Mouse (Mus musculus): ENCODE results near the gene Sqstm1. TPM values are rescaled to one million over a fixed set of nuclear protein-coding genes. Genes with fewer than 3 reads are reported as not detected.

Gene Sqstm1
- polyA plus RNA-seq, 1 experiment, result 43.2 TPM

DNA sequence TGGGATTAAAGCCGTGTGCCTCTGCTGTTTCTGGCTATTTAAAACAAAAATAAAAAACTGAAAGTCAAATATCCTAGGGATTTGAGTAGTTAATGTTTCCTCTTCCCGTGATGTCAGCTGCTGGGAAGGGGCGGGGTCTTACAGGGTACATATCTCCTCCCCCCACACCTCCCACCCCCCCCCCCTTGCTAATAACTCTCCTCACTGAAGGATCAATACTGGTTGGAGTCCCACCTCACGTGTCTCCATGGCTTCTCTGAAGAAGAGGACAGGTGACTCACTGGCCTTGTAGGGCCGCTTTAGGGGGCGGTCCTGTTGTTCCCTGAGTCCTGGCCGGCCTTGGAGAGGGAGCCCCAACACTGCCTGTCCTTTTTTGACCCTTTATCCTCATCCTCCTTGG lies 21.9 kb downstream of the Sqstm1 start:
- no peak for TF ChIP-seq POLR2A (IDR thresholded peaks at IDR 0.05; ENCODE audit: control insufficient read depth, low read depth, low read length)
- TF ChIP-seq CTCF (IDR thresholded peaks at IDR 0.05; ENCODE audit: control insufficient read depth, insufficient read depth, insufficient replicate concordance, low read depth, low read length), result no peak
- Histone ChIP-seq H3K27me3 (ENCODE audit: control insufficient read depth, insufficient read depth, low read length) (no peaks in the 10 kb centered on the region), H3K4me3 (ENCODE audit: control insufficient read depth, low read depth, low read length) (no peak overlapping the region), H3K27ac (ENCODE audit: control insufficient read depth, insufficient read depth, low read depth, low read length) (no peak overlapping the region), H3K4me1 (ENCODE audit: control insufficient read depth, insufficient read depth, low read length) (no peaks in the 10 kb centered on the region), H3K36me3 (ENCODE audit: control insufficient read depth, insufficient read depth, low read length) (no peaks in the 10 kb centered on the region)

DNA sequence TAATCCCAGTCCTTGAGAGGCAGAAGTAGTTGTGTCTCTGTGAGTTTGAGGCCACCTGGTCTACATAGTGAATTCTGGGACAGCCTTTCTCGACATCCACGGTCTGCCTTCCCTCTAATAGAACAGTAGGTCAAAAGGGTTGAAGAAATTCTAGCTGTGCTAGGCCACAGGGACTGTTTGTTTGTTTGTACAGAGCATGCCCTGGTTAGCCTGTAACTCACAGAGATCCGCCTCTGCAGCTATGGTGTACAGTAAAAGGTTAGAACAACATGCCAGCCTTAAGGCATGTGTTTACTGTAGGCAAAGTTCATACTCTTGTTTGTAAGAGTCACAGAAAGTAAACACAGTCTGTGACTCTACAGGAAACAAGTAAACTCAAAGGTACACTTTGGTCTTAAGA lies 25.8 kb downstream of the Sqstm1 start:
- no peak for TF ChIP-seq POLR2A (IDR thresholded peaks at IDR 0.05; ENCODE audit: control insufficient read depth, low read depth, low read length)
- TF ChIP-seq CTCF (IDR thresholded peaks at IDR 0.05; ENCODE audit: control insufficient read depth, insufficient read depth, insufficient replicate concordance, low read depth, low read length), result no peak
- Histone ChIP-seq H3K36me3 (ENCODE audit: control insufficient read depth, insufficient read depth, low read length) (0 out of 2 replicates have a peak, but pooled peaks cover 1% of the 10 kb centered on the region), H3K27me3 (ENCODE audit: control insufficient read depth, insufficient read depth, low read length) (no peaks in the 10 kb centered on the region), H3K27ac (ENCODE audit: control insufficient read depth, insufficient read depth, low read depth, low read length) (no peak overlapping the region), H3K4me3 (ENCODE audit: control insufficient read depth, low read depth, low read length) (no peak overlapping the region), H3K4me1 (ENCODE audit: control insufficient read depth, insufficient read depth, low read length) (no peaks in the 10 kb centered on the region)

DNA sequence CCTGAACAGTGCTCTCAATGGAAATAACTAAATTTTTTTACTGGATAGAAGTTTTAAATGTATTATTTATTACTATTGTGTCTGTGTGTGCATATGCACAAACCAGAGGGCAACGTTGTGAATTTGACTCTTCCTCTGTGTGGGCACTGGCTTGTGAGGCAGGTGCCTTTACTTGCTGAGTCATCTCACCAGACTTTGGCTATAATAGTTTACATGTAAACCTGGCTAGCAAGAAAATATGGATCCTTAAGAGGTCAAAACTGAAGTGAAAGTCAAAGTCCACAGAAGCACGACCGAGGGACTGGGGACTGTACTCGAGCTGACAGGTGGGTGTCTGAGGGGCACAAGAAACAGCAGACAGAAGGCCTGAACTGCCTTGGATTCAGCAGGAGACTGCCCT lies 27.9 kb downstream of the Sqstm1 start:
- no peaks in the 10 kb centered on the region for H3K4me1 ChIP-seq (ENCODE audit: control insufficient read depth, insufficient read depth, low read length)
- peaks cover 5% of the 10 kb centered on the region for H3K36me3 ChIP-seq (ENCODE audit: control insufficient read depth, insufficient read depth, low read length)
- H3K27ac ChIP-seq (ENCODE audit: control insufficient read depth, insufficient read depth, low read depth, low read length), result no peak overlapping the region
- TF ChIP-seq CTCF (IDR thresholded peaks at IDR 0.05; ENCODE audit: control insufficient read depth, insufficient read depth, insufficient replicate concordance, low read depth, low read length) (no peak), POLR2A (IDR thresholded peaks at IDR 0.05; ENCODE audit: control insufficient read depth, low read depth, low read length) (no peak)
- H3K4me3 ChIP-seq (ENCODE audit: control insufficient read depth, low read depth, low read length), result no peak overlapping the region
- H3K27me3 ChIP-seq (ENCODE audit: control insufficient read depth, insufficient read depth, low read length), result no peaks in the 10 kb centered on the region

DNA sequence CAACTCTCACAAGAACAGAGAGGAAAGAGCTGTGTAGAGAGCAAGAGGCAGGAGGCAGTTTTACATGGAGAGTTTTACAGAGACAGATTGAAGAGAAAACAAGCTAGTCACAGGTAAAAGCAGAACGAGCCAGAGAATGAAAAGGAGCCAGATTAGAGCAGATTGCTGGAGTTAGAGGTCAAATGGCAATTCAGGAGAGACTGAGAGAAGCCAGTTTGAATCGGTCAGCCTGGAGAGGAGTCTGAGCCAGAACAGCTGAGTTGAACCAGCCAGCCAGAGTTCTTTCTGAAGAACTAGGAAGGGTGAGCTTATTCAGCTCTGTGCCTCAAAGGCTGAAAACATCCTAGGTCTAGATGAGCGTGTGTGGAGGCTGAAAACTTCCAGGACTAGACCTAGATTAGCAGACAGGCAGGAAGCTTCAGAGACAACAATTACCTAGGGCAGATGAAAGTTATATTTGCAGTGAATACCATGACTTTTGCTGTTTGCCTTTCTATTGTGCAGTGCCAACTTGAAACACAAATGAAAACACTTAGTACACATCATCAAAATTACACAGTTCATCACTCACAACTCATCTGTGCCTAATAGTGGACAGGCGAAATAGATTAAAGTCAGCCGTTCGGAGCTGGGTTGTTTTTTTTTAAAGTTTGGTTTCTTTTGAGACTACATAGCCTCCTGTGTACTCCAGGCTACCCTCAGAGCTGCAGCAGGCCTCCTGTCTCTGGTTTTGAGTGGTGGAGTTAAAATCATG lies 30.0 kb downstream of the Sqstm1 start:
- no peaks in the 10 kb centered on the region for H3K27me3 ChIP-seq (ENCODE audit: control insufficient read depth, insufficient read depth, low read length)
- no peaks in the 10 kb centered on the region; the same call in 1 of the 2 replicates for H3K4me1 ChIP-seq (ENCODE audit: control insufficient read depth, insufficient read depth, low read length)
- TF ChIP-seq POLR2A (IDR thresholded peaks at IDR 0.05; ENCODE audit: control insufficient read depth, low read depth, low read length) (no peak), CTCF (IDR thresholded peaks at IDR 0.05; ENCODE audit: control insufficient read depth, insufficient read depth, insufficient replicate concordance, low read depth, low read length) (no peak)
- no peak overlapping the region for H3K27ac ChIP-seq (ENCODE audit: control insufficient read depth, insufficient read depth, low read depth, low read length)
- H3K36me3 ChIP-seq (ENCODE audit: control insufficient read depth, insufficient read depth, low read length), result peaks cover 5% of the 10 kb centered on the region
- H3K4me3 ChIP-seq (ENCODE audit: control insufficient read depth, low read depth, low read length), result no peak overlapping the region

DNA sequence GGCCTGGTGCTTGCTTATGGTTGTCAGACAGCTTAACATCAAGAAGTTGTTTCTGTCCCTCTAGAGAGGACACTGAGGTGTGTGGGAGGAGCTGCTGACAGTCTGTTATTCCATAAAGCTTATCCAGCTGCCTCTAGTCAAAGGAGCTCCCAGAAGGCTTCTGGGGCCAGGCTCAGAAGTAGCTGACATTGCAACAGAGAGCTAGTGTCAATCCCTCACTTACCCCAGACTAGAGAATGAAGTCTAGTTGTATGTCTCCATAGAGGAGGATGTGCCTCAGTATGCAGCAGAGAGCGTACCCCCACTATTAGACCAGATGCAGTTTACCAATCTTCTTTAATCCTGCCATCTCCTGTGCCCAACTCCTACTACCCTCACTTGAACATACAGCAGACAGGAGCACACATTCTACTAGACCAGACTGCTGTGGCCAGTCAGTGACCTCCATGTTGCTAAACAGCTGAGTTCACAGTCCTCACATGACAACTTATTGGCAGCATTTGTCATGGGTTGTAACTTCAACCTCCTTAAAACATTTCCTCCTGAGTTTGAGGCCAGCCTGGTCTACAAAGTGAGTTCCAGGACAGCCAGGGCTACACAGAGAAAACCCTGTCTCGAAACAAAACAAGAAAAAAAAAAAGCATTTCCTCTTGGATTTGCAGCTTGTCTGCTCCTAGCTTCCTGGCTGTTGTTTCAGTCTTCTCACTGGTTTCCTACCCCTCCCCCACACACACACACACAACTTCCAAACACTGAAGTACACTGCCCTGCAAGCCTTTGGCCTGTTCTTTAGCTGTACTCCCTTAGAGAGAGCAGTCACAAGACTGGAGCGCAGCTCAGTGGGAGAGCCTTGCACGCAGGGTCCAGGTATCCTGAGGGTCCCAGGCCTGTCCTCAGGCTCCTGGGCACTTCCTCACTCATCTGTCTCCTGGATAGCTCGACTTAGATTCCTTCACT lies 31.8 kb downstream of the Sqstm1 start:
- H3K4me3 ChIP-seq (ENCODE audit: control insufficient read depth, low read depth, low read length), result no peak overlapping the region
- TF ChIP-seq POLR2A (IDR thresholded peaks at IDR 0.05; ENCODE audit: control insufficient read depth, low read depth, low read length) (no peak), CTCF (IDR thresholded peaks at IDR 0.05; ENCODE audit: control insufficient read depth, insufficient read depth, insufficient replicate concordance, low read depth, low read length) (no peak)
- H3K27me3 ChIP-seq (ENCODE audit: control insufficient read depth, insufficient read depth, low read length), result no peaks in the 10 kb centered on the region
- peaks cover 2% of the 10 kb centered on the region; the same call in 1 of the 2 replicates for H3K4me1 ChIP-seq (ENCODE audit: control insufficient read depth, insufficient read depth, low read length)
- H3K27ac ChIP-seq (ENCODE audit: control insufficient read depth, insufficient read depth, low read depth, low read length), result no peak overlapping the region
- peaks cover 5% of the 10 kb centered on the region for H3K36me3 ChIP-seq (ENCODE audit: control insufficient read depth, insufficient read depth, low read length)

- no peaks in the 10 kb centered on the region for H3K27me3 ChIP-seq (ENCODE audit: control insufficient read depth, insufficient read depth, low read length)
- H3K4me1 ChIP-seq (ENCODE audit: control insufficient read depth, insufficient read depth, low read length), result peaks cover 2% of the 10 kb centered on the region; the same call in 1 of the 2 replicates
- no peak for TF ChIP-seq CTCF (IDR thresholded peaks at IDR 0.05; ENCODE audit: control insufficient read depth, insufficient read depth, insufficient replicate concordance, low read depth, low read length)
- no peak for TF ChIP-seq POLR2A (IDR thresholded peaks at IDR 0.05; ENCODE audit: control insufficient read depth, low read depth, low read length)
- H3K27ac ChIP-seq (ENCODE audit: control insufficient read depth, insufficient read depth, low read depth, low read length), result peak overlapping the region; percentile 30; the same call in 1 of the 2 replicates
- no peak overlapping the region for H3K4me3 ChIP-seq (ENCODE audit: control insufficient read depth, low read depth, low read length)
- H3K36me3 ChIP-seq (ENCODE audit: control insufficient read depth, insufficient read depth, low read length), result peaks cover 5% of the 10 kb centered on the region
Measured at GRCm38 (mm10) chr11:50177111-50177510, 33.5 kb downstream of the Sqstm1 start.

DNA sequence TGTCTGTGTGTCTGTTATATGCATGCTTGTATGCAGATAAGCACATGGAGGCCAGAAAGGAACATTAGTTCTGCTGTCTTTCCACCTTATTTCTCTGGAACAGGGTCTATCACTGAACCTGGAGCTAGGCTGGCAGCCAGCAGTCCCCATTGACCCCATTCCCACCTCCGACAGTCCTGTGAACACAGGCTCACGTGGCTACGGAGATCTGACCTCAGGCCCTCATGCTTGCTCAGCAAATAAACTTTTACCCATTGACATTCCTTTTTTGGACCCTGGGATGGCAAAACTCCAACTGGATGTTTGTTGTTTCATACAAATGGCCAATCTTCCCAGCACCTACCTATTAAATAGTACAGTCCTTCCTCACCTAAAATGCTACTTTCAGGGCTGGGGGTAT lies 34.3 kb downstream of the Sqstm1 start:
- TF ChIP-seq CTCF (IDR thresholded peaks at IDR 0.05; ENCODE audit: control insufficient read depth, insufficient read depth, insufficient replicate concordance, low read depth, low read length), result no peak
- TF ChIP-seq POLR2A (IDR thresholded peaks at IDR 0.05; ENCODE audit: control insufficient read depth, low read depth, low read length), result no peak
- Histone ChIP-seq H3K4me1 (ENCODE audit: control insufficient read depth, insufficient read depth, low read length) (peaks cover 2% of the 10 kb centered on the region; the same call in 1 of the 2 replicates), H3K27ac (ENCODE audit: control insufficient read depth, insufficient read depth, low read depth, low read length) (no peak overlapping the region), H3K27me3 (ENCODE audit: control insufficient read depth, insufficient read depth, low read length) (no peaks in the 10 kb centered on the region), H3K36me3 (ENCODE audit: control insufficient read depth, insufficient read depth, low read length) (peaks cover 4% of the 10 kb centered on the region), H3K4me3 (ENCODE audit: control insufficient read depth, low read depth, low read length) (no peak overlapping the region)

All from testis, adult 2 months (tissue).